Mouse (Mus musculus) regulatory T cell (primary cell): ENCODE measurements at regions not wholly inside any gene's neighbourhood (a gene's known extent, or its start where the extent isn't known, plus 50 kb on each side); places are given as distances from the start of the nearest gene placed in this dataset.

Experiments used
- in situ Hi-C: fragments of 300-600 bp; cut with MboI, MseI; formaldehyde crosslinking; loops from one replicate; pipeline ENCODE4 v1.15.1; 2025; ENCODE audit warnings: high pct_unique_total_duplicates

GRCm38 (mm10) chr10:117940441-117941265, 94.8 kb upstream of the Rap1b start:
- in situ Hi-C loops = loop anchor here (5.0 kb wide), 1 partner anchor 33 kb away; no protein-coding TSS in a partner anchor

GRCm38 (mm10) chr10:117941266-117941651, 95.4 kb upstream of the Rap1b start:
- in situ Hi-C loops = loop anchor here (5.0 kb wide), 1 partner anchor 34 kb away; no protein-coding TSS in a partner anchor

- in situ Hi-C loops = loop anchor here (5.0 kb wide), 1 partner anchor 37 kb away; no protein-coding TSS in a partner anchor
These were observed 98.0 kb upstream of the Rap1b start for GRCm38 (mm10) chr10:117943702-117944307.

GRCm38 (mm10) chr10:117947191-117947590, 101.4 kb upstream of the Rap1b start:
- in situ Hi-C loops = no loop called here

- in situ Hi-C loops = no loop called here
These were observed 102.1 kb upstream of the Rap1b start for GRCm38 (mm10) chr10:117947911-117948310.

- in situ Hi-C loops = no loop called here
These were observed 106.5 kb upstream of the Rap1b start for GRCm38 (mm10) chr10:117952116-117953025.

- in situ Hi-C loops = no loop called here
These were observed 107.3 kb upstream of the Rap1b start for GRCm38 (mm10) chr10:117953026-117953711.

- in situ Hi-C loops = loop anchor here (5.0 kb wide), 1 partner anchor 41 kb away; no protein-coding TSS in a partner anchor
These were observed 110.5 kb upstream of the Rap1b start for GRCm38 (mm10) chr10:117956174-117956950.

GRCm38 (mm10) chr10:117974706-117975105, 128.9 kb upstream of the Rap1b start:
- in situ Hi-C loops = no loop called here

- in situ Hi-C loops = no loop called here
These were observed 129.6 kb upstream of the Rap1b start for GRCm38 (mm10) chr10:117975467-117975866.

- in situ Hi-C loops = no loop called here
These were observed 133.3 kb upstream of the Rap1b start for GRCm38 (mm10) chr10:117979091-117979490.

- in situ Hi-C loops = no loop called here
These were observed 136.9 kb upstream of the Rap1b start for GRCm38 (mm10) chr10:117982611-117983210.

GRCm38 (mm10) chr10:117983271-117983670, 137.4 kb upstream of the Rap1b start:
- in situ Hi-C loops = no loop called here

- in situ Hi-C loops = no loop called here
These were observed 139.2 kb upstream of the Rap1b start for GRCm38 (mm10) chr10:117984784-117985602.

- in situ Hi-C loops = no loop called here
These were observed 141.8 kb upstream of the Rap1b start for GRCm38 (mm10) chr10:117987620-117988019.

GRCm38 (mm10) chr10:117988076-117988475, 142.2 kb upstream of the Rap1b start:
- in situ Hi-C loops = no loop called here

GRCm38 (mm10) chr10:117991176-117991575, 145.3 kb upstream of the Rap1b start:
- in situ Hi-C loops = no loop called here

- in situ Hi-C loops = no loop called here
These were observed 146.5 kb upstream of the Rap1b start for GRCm38 (mm10) chr10:117992317-117992716.

GRCm38 (mm10) chr10:117993809-117994208, 147.8 kb upstream of the Mdm1 start:
- in situ Hi-C loops = no loop called here
